ENCODE assay signal across 29 mouse cellular contexts in the genomic region with DNA sequence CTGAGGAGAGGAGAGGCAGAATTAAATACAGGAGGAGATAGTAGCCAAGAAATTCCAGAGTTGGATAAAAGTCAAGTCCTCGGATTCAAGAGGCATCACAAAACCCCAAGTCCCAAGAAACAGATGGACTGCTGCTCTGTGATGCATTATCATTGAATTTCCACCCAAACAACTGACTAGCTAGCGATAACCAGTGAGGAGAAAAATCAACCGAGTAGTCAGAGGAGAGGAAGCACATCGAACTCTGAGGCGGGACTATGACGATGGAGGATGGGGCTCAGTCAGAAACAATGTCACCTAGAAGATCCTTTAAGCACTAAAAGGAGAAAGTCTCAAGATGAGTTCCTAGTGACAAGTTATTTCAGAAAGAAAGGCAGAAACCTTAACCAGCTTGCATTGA. TPM values are rescaled to one million over a fixed set of nuclear protein-coding genes. Genes with fewer than 3 reads are reported as not detected.
DNase-seq lines count a peak whose midpoint lies in the region; ATAC-seq lines count a peak whose summit lies in the region.
"Had no signal": no experiment of that assay in that cellular context is flagged by ENCODE, and none has a peak within 500 bp of the region (broad histone marks: within the 10 kb centered on the region; RNA-seq: fewer than 3 reads in every experiment).

No protein-coding gene starts in this region.

- DNase-seq in induced T-regulatory cell, adult 2 months (ENCODE audit: low read depth): peak; percentile 49
- no peak for DNase-seq in liver, embryonic 13.5 days
- DNase-seq in cerebellum, adult 8-10 months: no peak
- no peak for DNase-seq in ovary, postnatal 36 days (ENCODE audit: low spot score)
- no peak for DNase-seq in kidney, adult 9 months
- DNase-seq: adrenal gland, adult 2 months; adrenal gland, postnatal 14 days; cerebellum, adult 11-12 months; cerebellum, adult 9-10 months; cerebellum, postnatal 25 days; forebrain, postnatal 0 days; gastrocnemius, adult 2 months; gastrocnemius, postnatal 14 days had no signal

- H3K9me3 ChIP-seq in liver, embryonic 13.5 days (replicated peaks): no peaks in the 10 kb centered on the region
- H3K9me3 ChIP-seq: embryonic facial prominence, embryonic 12.5 days; embryonic facial prominence, embryonic 15.5 days; hindbrain, embryonic 10.5 days; hindbrain, embryonic 13.5 days had no signal

- ATAC-seq in CD4-positive, CD25-positive, alpha-beta regulatory T cell, adult 4 months: peak; percentile 18
- peak; percentile 45; the same call in 1 of the 2 replicates for ATAC-seq in liver, embryonic 13.5 days (ENCODE audit: low read depth)
- ATAC-seq: forebrain, embryonic 14.5 days; forebrain, postnatal 0 days; hindbrain, embryonic 16.5 days; inflammation-experienced regulatory T-cells, adult 6 months had no signal

- no peak overlapping the region for H3K4me3 ChIP-seq in liver, embryonic 13.5 days (replicated peaks)
- H3K4me3 ChIP-seq: embryonic facial prominence, embryonic 12.5 days; embryonic facial prominence, embryonic 15.5 days; gastrocnemius, adult 2 months; hindbrain, embryonic 10.5 days; hindbrain, embryonic 13.5 days had no signal

- H3K27ac ChIP-seq in liver, embryonic 13.5 days: peak overlapping the region; percentile 59; the same call in 1 of the 2 replicates
- H3K27ac ChIP-seq: embryonic facial prominence, embryonic 12.5 days; embryonic facial prominence, embryonic 15.5 days; gastrocnemius, adult 2 months; hindbrain, embryonic 10.5 days; hindbrain, embryonic 13.5 days had no signal

- 25% methylated on average over 6 of the region's 6 CpGs for WGBS in liver, embryonic 13.5 days (ENCODE audit: insufficient replicate concordance)

- H3K9ac ChIP-seq in liver, embryonic 13.5 days: no peak overlapping the region
- H3K9ac ChIP-seq: embryonic facial prominence, embryonic 12.5 days; embryonic facial prominence, embryonic 15.5 days; forebrain, postnatal 0 days; hindbrain, embryonic 13.5 days had no signal

- peak overlapping the region; percentile 26 for H3K4me2 ChIP-seq in liver, embryonic 13.5 days
- H3K4me2 ChIP-seq: embryonic facial prominence, embryonic 12.5 days; embryonic facial prominence, embryonic 15.5 days; heart, embryonic 11.5 days; hindbrain, embryonic 13.5 days had no signal

- H3K4me1 ChIP-seq in liver, embryonic 13.5 days (replicated peaks): peaks cover 45% of the 10 kb centered on the region
- H3K4me1 ChIP-seq: hindbrain, embryonic 13.5 days had no signal

- no peaks in the 10 kb centered on the region for H3K27me3 ChIP-seq in liver, embryonic 13.5 days
- H3K27me3 ChIP-seq: CH12.LX; embryonic facial prominence, embryonic 12.5 days; embryonic facial prominence, embryonic 15.5 days; hindbrain, embryonic 13.5 days had no signal

- H3K36me3 ChIP-seq in liver, embryonic 13.5 days: no peaks in the 10 kb centered on the region
- H3K36me3 ChIP-seq: embryonic facial prominence, embryonic 12.5 days; embryonic facial prominence, embryonic 15.5 days; hindbrain, embryonic 10.5 days; hindbrain, embryonic 13.5 days had no signal

RNA-seq across cellular contexts. Expression of a gene that starts 12.2 kb away (rescaled TPM):
- polyA plus RNA-seq in CD4-positive, CD25-positive, alpha-beta regulatory T cell, adult 4 months (2017; shearing (Covaris generic)): 100 to 1,000 TPM; 477 to 563 TPM
- 7.5 and 8.8 TPM in 2 replicates for polyA plus RNA-seq in liver, embryonic 13.5 days (2015; fragmentation: Nextera tagmentation; extraction: Ambion mirVana)
- polyA plus RNA-seq: C2C12 had no signal

RNA-seq across cellular contexts. Expression of a gene that starts 39.4 kb away (rescaled TPM):
- polyA plus RNA-seq in CD4-positive, CD25-positive, alpha-beta regulatory T cell, adult 4 months (2017; shearing (Covaris generic)): 10 to 100 TPM; 10.7 to 11.1 TPM
- polyA plus RNA-seq in liver, embryonic 13.5 days (2015; fragmentation: Nextera tagmentation; extraction: Ambion mirVana): not detected in 2 replicates
- polyA plus RNA-seq: adrenal gland, adult 2 months; C2C12; embryonic facial prominence, embryonic 12.5 days; forebrain, embryonic 11.5 days; forebrain, embryonic 14.5 days; forebrain, postnatal 0 days; frontal cortex, adult 2 months; G1E; heart, embryonic 11.5 days; heart, embryonic 14.5 days; heart, postnatal 0 days; hindbrain, embryonic 10.5 days had no signal

Comparison
In these comparisons a context has a peak if more than half of its experiments do, and no peak if none do; other contexts are left out.
1. RNA of a gene that starts 12.2 kb away (polyA plus RNA-seq): 477 to 563 TPM in CD4-positive, CD25-positive, alpha-beta regulatory T cell, adult 4 months; 7.5 to 8.8 TPM in liver, embryonic 13.5 days; every median in the first group is over 10 times any median in the second.
2. RNA of a gene that starts 39.4 kb away (polyA plus RNA-seq): 10.7 to 11.1 TPM in CD4-positive, CD25-positive, alpha-beta regulatory T cell, adult 4 months; not detected in liver, embryonic 13.5 days; every median in the first group is over 10 times any median in the second.